Mouse (Mus musculus): ENCODE data around the gene Chst10.

- no peak for TF ChIP-seq JUND (conservative IDR thresholded peaks at IDR 0.05; ENCODE audit: low read depth, low read length)
- no peak for TF ChIP-seq CTCF (conservative IDR thresholded peaks at IDR 0.05 in 1 of 2, IDR thresholded peaks at IDR 0.05 in 1 of 2; ENCODE audit: low read depth in 2 of 2, low read length in 2 of 2)
- no peak for TF ChIP-seq MAFK (IDR thresholded peaks at IDR 0.05; ENCODE audit: insufficient replicate concordance, low read length)
- TF ChIP-seq IRF4 (IDR thresholded peaks at IDR 0.05; ENCODE audit: low read depth, low read length), result no peak
- TF ChIP-seq POLR2A (IDR thresholded peaks at IDR 0.05; ENCODE audit: low read depth, low read length), result no peak
- no peak for TF ChIP-seq USF1 (IDR thresholded peaks at IDR 0.05; ENCODE audit: low read depth, low read length)
- TF ChIP-seq NRF1 (IDR thresholded peaks at IDR 0.05; ENCODE audit: low read depth, low read length), result no peak
- no peak for TF ChIP-seq ELF1 (IDR thresholded peaks at IDR 0.05; ENCODE audit: low read depth, low read length)
- TF ChIP-seq USF2 (conservative IDR thresholded peaks at IDR 0.05; ENCODE audit: low read depth, low read length), result no peak
Observed at GRCm38 (mm10) chr1:38928996-38929395, 31.0 kb upstream of the Chst10 start.

All from CH12.LX (cell line).